Mouse (Mus musculus): ENCODE results near the gene Rfx8.

DNA sequence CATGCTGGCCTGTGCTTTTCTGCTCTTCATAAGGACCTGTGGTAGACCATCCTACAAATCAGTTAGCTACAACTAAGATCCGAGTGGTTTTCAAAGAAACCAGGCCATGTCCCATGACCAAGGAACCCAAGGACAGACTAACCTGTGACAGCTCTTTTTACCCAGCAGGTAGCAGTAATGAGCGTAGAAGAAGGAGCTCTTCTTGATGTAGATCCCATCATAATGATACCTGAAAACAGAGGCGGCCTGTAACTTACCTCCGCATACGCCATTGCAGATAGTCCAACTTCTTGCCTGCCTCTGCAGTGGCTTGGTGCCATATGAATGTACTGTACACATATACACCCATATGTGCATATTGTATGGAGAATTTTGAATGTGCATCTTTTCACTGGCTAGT lies 10.8 kb downstream of the Rfx8 start:
- TF ChIP-seq CTCF (conservative IDR thresholded peaks at IDR 0.05; ENCODE audit: insufficient read depth, insufficient read length, low read depth, low read length) (no peak), POLR2A (IDR thresholded peaks at IDR 0.05; ENCODE audit: low read depth, low read length) (no peak)
